ENCODE assay signal across 15 mouse cellular contexts in genomic region chr1:184492115-184492514, GRCm38 (mm10).
DNase-seq lines count a peak whose midpoint lies in the region; ATAC-seq and TF ChIP-seq lines count a peak whose summit lies in the region.
"Had no signal": no experiment of that assay in that cellular context is flagged by ENCODE, and none has a peak within 500 bp of the region (broad histone marks: within the 10 kb centered on the region; RNA-seq: fewer than 3 reads in every experiment).

No protein-coding gene starts in this region.

- no peak for ATAC-seq in intestine, postnatal 0 days
- ATAC-seq in intestine, embryonic 15.5 days: no peak
- ATAC-seq in erythroblast, adult 5-6 weeks (replicated peaks; ENCODE audit: low FRiP score, poor library complexity, severe bottlenecking): 0 out of 2 replicates have a peak, but pooled peaks have one; percentile 53
- ATAC-seq in neural tube, embryonic 15.5 days (ENCODE audit: low FRiP score): no peak
- ATAC-seq: forebrain, embryonic 13.5 days; hindbrain, postnatal 0 days had no signal

- peak; percentile 48 for TF ChIP-seq CTCF in intestine, postnatal 0 days (IDR thresholded peaks at IDR 0.05; ENCODE audit: low read depth)
- no peak for TF ChIP-seq CTCF in cerebellum, adult 2 months (IDR thresholded peaks at IDR 0.05; ENCODE audit: borderline replicate concordance, insufficient read depth, low read depth, low read length)

- no peak overlapping the region for H3K27ac ChIP-seq in intestine, postnatal 0 days (ENCODE audit: low read depth, low read length)
- no peak overlapping the region for H3K27ac ChIP-seq in intestine, embryonic 15.5 days
- no peak overlapping the region for H3K27ac ChIP-seq in neural tube, embryonic 15.5 days (replicated peaks)
- no peak overlapping the region for H3K27ac ChIP-seq in cerebellum, adult 2 months (ENCODE audit: insufficient read depth, low read length)
- H3K27ac ChIP-seq: embryonic facial prominence, embryonic 13.5 days; forebrain, embryonic 13.5 days; hindbrain, postnatal 0 days had no signal

- DNase-seq in 3T3-L1 (ENCODE audit: low read depth, low spot score) (peak; percentile 4), ES-CJ7 (ENCODE audit: low read depth, low spot score) (peak; percentile 64), adipocyte (ENCODE audit: low spot score) (no peak)
- DNase-seq in cerebellum, adult 2 months: no peak
- DNase-seq: cerebellum, postnatal 14 days; gastrocnemius, postnatal 10 days; lung, postnatal 10 days; midbrain, embryonic 14.5 days had no signal

- 91% methylated on average over 3 of the region's 3 CpGs for WGBS in intestine, postnatal 0 days
- 85% methylated on average over 3 of the region's 3 CpGs for WGBS in intestine, embryonic 15.5 days
- WGBS in neural tube, embryonic 15.5 days: 95% methylated on average over 3 of the region's 3 CpGs
- WGBS in cerebellum, adult 2 months: 90% methylated on average over 3 of the region's 3 CpGs

- no peaks in the 10 kb centered on the region for H3K9me3 ChIP-seq in intestine, postnatal 0 days (ENCODE audit: control insufficient read depth)
- no peaks in the 10 kb centered on the region for H3K9me3 ChIP-seq in intestine, embryonic 15.5 days
- no peaks in the 10 kb centered on the region for H3K9me3 ChIP-seq in neural tube, embryonic 15.5 days (replicated peaks)
- H3K9me3 ChIP-seq: embryonic facial prominence, embryonic 13.5 days; forebrain, embryonic 13.5 days had no signal

- H3K27me3 ChIP-seq in intestine, postnatal 0 days (replicated peaks; ENCODE audit: control insufficient read depth, insufficient read depth, low read length): no peaks in the 10 kb centered on the region
- no peaks in the 10 kb centered on the region for H3K27me3 ChIP-seq in intestine, embryonic 15.5 days (replicated peaks)
- H3K27me3 ChIP-seq in neural tube, embryonic 15.5 days (replicated peaks): no peaks in the 10 kb centered on the region
- H3K27me3 ChIP-seq in cerebellum, adult 2 months (ENCODE audit: control insufficient read depth, insufficient read depth, low read length): no peaks in the 10 kb centered on the region
- H3K27me3 ChIP-seq: embryonic facial prominence, embryonic 13.5 days; forebrain, embryonic 13.5 days had no signal

- H3K4me3 ChIP-seq in intestine, postnatal 0 days (ENCODE audit: low read depth, low read length): no peak overlapping the region
- no peak overlapping the region for H3K4me3 ChIP-seq in intestine, embryonic 15.5 days (replicated peaks)
- H3K4me3 ChIP-seq in neural tube, embryonic 15.5 days (replicated peaks): no peak overlapping the region
- H3K4me3 ChIP-seq in cerebellum, adult 2 months (replicated peaks; ENCODE audit: insufficient read depth, low read depth, low read length): no peak overlapping the region
- H3K4me3 ChIP-seq: embryonic facial prominence, embryonic 13.5 days; forebrain, embryonic 13.5 days had no signal

- no peak for TF ChIP-seq POLR2A in cerebellum, adult 2 months (IDR thresholded peaks at IDR 0.05; ENCODE audit: borderline replicate concordance, insufficient read depth, low read length)

- H3K4me2 ChIP-seq in intestine, postnatal 0 days (replicated peaks; ENCODE audit: low read depth): no peak overlapping the region
- no peak overlapping the region for H3K4me2 ChIP-seq in intestine, embryonic 15.5 days (replicated peaks)
- no peak overlapping the region for H3K4me2 ChIP-seq in neural tube, embryonic 15.5 days
- H3K4me2 ChIP-seq: embryonic facial prominence, embryonic 13.5 days; forebrain, embryonic 13.5 days had no signal

- H3K4me1 ChIP-seq in intestine, postnatal 0 days (replicated peaks; ENCODE audit: control insufficient read depth, insufficient read depth, low read length): no peaks in the 10 kb centered on the region
- no peaks in the 10 kb centered on the region for H3K4me1 ChIP-seq in intestine, embryonic 15.5 days (replicated peaks)
- peaks cover 6% of the 10 kb centered on the region; the same call in 1 of the 2 replicates for H3K4me1 ChIP-seq in neural tube, embryonic 15.5 days
- no peaks in the 10 kb centered on the region for H3K4me1 ChIP-seq in cerebellum, adult 2 months (ENCODE audit: control insufficient read depth, insufficient read depth, low read length)
- H3K4me1 ChIP-seq: embryonic facial prominence, embryonic 13.5 days; forebrain, embryonic 13.5 days had no signal

- no peak overlapping the region for H3K9ac ChIP-seq in intestine, postnatal 0 days (ENCODE audit: low read depth, low read length)
- H3K9ac ChIP-seq in intestine, embryonic 15.5 days: no peak overlapping the region
- no peak overlapping the region for H3K9ac ChIP-seq in neural tube, embryonic 15.5 days (replicated peaks)
- H3K9ac ChIP-seq: embryonic facial prominence, embryonic 13.5 days; forebrain, embryonic 13.5 days had no signal

- H3K36me3 ChIP-seq in intestine, postnatal 0 days (ENCODE audit: control insufficient read depth, insufficient read depth): no peaks in the 10 kb centered on the region
- no peaks in the 10 kb centered on the region for H3K36me3 ChIP-seq in intestine, embryonic 15.5 days
- H3K36me3 ChIP-seq in neural tube, embryonic 15.5 days: no peaks in the 10 kb centered on the region
- H3K36me3 ChIP-seq: embryonic facial prominence, embryonic 13.5 days had no signal

Comparison
In these comparisons a context has a peak if more than half of its experiments do, and no peak if none do; other contexts are left out.
1. DNase-seq: peak in 3T3-L1 (single experiment) and ES-CJ7 (single experiment); none in adipocyte (single experiment) and cerebellum, adult 2 months (0 of 2).